ENCODE assay signal across 8 mouse cellular contexts in genomic region chr11:103749306-103750089, GRCm38 (mm10). TPM values are rescaled to one million over a fixed set of nuclear protein-coding genes. Genes with fewer than 3 reads are reported as not detected.
DNase-seq lines count a peak whose midpoint lies in the region; ATAC-seq and TF ChIP-seq lines count a peak whose summit lies in the region.

Gene Wnt9b, minus strand, starts transcription at chr11:103749821.

- peak within 1 kb of the TSS; percentile 84 for H3K4me2 ChIP-seq in hindbrain, postnatal 0 days (ENCODE audit: low read depth, low read length)
- peak within 1 kb of the TSS; percentile 63 for H3K4me2 ChIP-seq in liver, embryonic 13.5 days

- peak; percentile 53; the same call in 1 of the 2 replicates for ATAC-seq in hindbrain, postnatal 0 days
- ATAC-seq in liver, embryonic 13.5 days (ENCODE audit: low read depth): no peak

- WGBS in hindbrain, postnatal 0 days: 2% methylated on average over 51 of the region's 68 CpGs
- 2% methylated on average over 53 of the region's 68 CpGs for WGBS in liver, embryonic 13.5 days (ENCODE audit: insufficient replicate concordance)
- WGBS in olfactory bulb, adult 2 months: 2% methylated on average over 68 of the region's 68 CpGs

- 0 out of 2 replicates have a peak, but pooled peaks cover 9% of the 10 kb centered on the region for H3K4me1 ChIP-seq in hindbrain, postnatal 0 days (ENCODE audit: insufficient read depth, low read length)
- H3K4me1 ChIP-seq in liver, embryonic 13.5 days (replicated peaks): no peaks in the 10 kb centered on the region
- peaks cover 11% of the 10 kb centered on the region for H3K4me1 ChIP-seq in olfactory bulb, adult 2 months (ENCODE audit: control insufficient read depth, insufficient read depth, low read length)

- TF ChIP-seq POLR2A in olfactory bulb, adult 2 months (IDR thresholded peaks at IDR 0.05; ENCODE audit: insufficient read depth, low read depth, low read length): no peak

- H3K27me3 ChIP-seq in hindbrain, postnatal 0 days (ENCODE audit: insufficient read depth, low read length): peaks cover 50% of the 10 kb centered on the region
- peaks cover 83% of the 10 kb centered on the region for H3K27me3 ChIP-seq in liver, embryonic 13.5 days

- no peaks in the 10 kb centered on the region for H3K36me3 ChIP-seq in hindbrain, postnatal 0 days (ENCODE audit: insufficient read depth, low read length)
- H3K36me3 ChIP-seq in liver, embryonic 13.5 days: no peaks in the 10 kb centered on the region

- no peaks in the 10 kb centered on the region for H3K9me3 ChIP-seq in hindbrain, postnatal 0 days (ENCODE audit: low read length)
- no peaks in the 10 kb centered on the region for H3K9me3 ChIP-seq in liver, embryonic 13.5 days (replicated peaks)

- peak within 1 kb of the TSS; percentile 48 for H3K9ac ChIP-seq in hindbrain, postnatal 0 days (replicated peaks; ENCODE audit: low read length)
- H3K9ac ChIP-seq in liver, embryonic 13.5 days: no peak within 1 kb of the TSS

- no peak within 1 kb of the TSS for H3K27ac ChIP-seq in hindbrain, postnatal 0 days
- H3K27ac ChIP-seq in liver, embryonic 13.5 days: no peak within 1 kb of the TSS
- no peak within 1 kb of the TSS for H3K27ac ChIP-seq in olfactory bulb, adult 2 months (ENCODE audit: insufficient read depth, low read depth, low read length)

- no peak for TF ChIP-seq CTCF in hindbrain, postnatal 0 days (IDR thresholded peaks at IDR 0.05; ENCODE audit: low read depth)
- TF ChIP-seq CTCF in olfactory bulb, adult 2 months (IDR thresholded peaks at IDR 0.05; ENCODE audit: insufficient read depth, low read depth, low read length): no peak

- DNase-seq in ovary, postnatal 36 days (ENCODE audit: low spot score): peak; percentile 24
- no peak for DNase-seq in ovary, adult 18-20 months (ENCODE audit: low spot score)
- DNase-seq in embryo, embryonic 9.5 days (ENCODE audit: extremely low spot score): peak; percentile 62
- peak; percentile 46 for DNase-seq in hindbrain, postnatal 0 days (ENCODE audit: low spot score)
- DNase-seq in liver, embryonic 13.5 days: no peak
- no peak for DNase-seq in spleen, postnatal 4 days (ENCODE audit: low spot score in 2 of 2)
- DNase-seq in right cerebral cortex, postnatal 10 days (ENCODE audit: low spot score in 2 of 2): no peak

- peak within 1 kb of the TSS; percentile 46 for H3K4me3 ChIP-seq in hindbrain, postnatal 0 days (ENCODE audit: low read length)
- peak within 1 kb of the TSS; percentile 46 for H3K4me3 ChIP-seq in liver, embryonic 13.5 days (replicated peaks)
- H3K4me3 ChIP-seq in olfactory bulb, adult 2 months (ENCODE audit: insufficient read depth, low read depth, low read length): peak within 1 kb of the TSS; percentile 44

RNA-seq across cellular contexts. Expression of gene Wnt9b, which starts in this region (rescaled TPM):
- 2.6 and 2.7 TPM in 2 replicates for total RNA-seq in hindbrain, postnatal 0 days (2014; rRNA removed)
- polyA plus RNA-seq in hindbrain, postnatal 0 days (2015; fragmentation: Nextera tagmentation; extraction: Ambion mirVana): 0.86 and 1.0 TPM in 2 replicates
- 0.02 TPM in 1 of 2 replicates, not detected in the other for polyA plus RNA-seq in liver, embryonic 13.5 days (2015; fragmentation: Nextera tagmentation; extraction: Ambion mirVana)
- not detected in 2 replicates for polyA plus RNA-seq in olfactory bulb, adult 2 months (2012; ENCODE audit: insufficient read depth, insufficient read length, low replicate concordance, missing spikeins)

Comparison
In these comparisons a context has a peak if more than half of its experiments do, and no peak if none do; other contexts are left out.
1. DNase-seq: peak in ovary, postnatal 36 days (single experiment), embryo, embryonic 9.5 days (single experiment) and hindbrain, postnatal 0 days (single experiment); none in ovary, adult 18-20 months (single experiment), liver, embryonic 13.5 days (single experiment), spleen, postnatal 4 days (0 of 2) and right cerebral cortex, postnatal 10 days (0 of 2).
2. Peak in every context shown above with its lines, with median percentiles within 50 percentile points of each other: H3K4me3 ChIP-seq.